Mouse (Mus musculus) embryonic stem cell, embryonic (primary cell): ENCODE results near the gene Lrrc73.

Experiments used
- CTCF ChIA-PET, 4 experiments: fragments of 300-600 bp in 2 of 4; fragments of 350-600 bp in 2 of 4; sonication (Branson Sonifier 250); formaldehyde crosslinking; loops; one replicate each; lab custom pipeline; 2022; ENCODE audit warnings: inconsistent platforms in 2 of 4; lab: Charles Lee
- POLR2A ChIA-PET, 4 experiments: fragments of 300-600 bp in 2 of 4; fragments of 350-600 bp in 2 of 4; sonication (Branson Sonifier 250); formaldehyde crosslinking; loops; one replicate each; lab custom pipeline; 2022; ENCODE audit warnings: antibody characterized with exemption in 4 of 4, inconsistent platforms in 1 of 4; lab: Charles Lee

Lrrc73 gene

DNA sequence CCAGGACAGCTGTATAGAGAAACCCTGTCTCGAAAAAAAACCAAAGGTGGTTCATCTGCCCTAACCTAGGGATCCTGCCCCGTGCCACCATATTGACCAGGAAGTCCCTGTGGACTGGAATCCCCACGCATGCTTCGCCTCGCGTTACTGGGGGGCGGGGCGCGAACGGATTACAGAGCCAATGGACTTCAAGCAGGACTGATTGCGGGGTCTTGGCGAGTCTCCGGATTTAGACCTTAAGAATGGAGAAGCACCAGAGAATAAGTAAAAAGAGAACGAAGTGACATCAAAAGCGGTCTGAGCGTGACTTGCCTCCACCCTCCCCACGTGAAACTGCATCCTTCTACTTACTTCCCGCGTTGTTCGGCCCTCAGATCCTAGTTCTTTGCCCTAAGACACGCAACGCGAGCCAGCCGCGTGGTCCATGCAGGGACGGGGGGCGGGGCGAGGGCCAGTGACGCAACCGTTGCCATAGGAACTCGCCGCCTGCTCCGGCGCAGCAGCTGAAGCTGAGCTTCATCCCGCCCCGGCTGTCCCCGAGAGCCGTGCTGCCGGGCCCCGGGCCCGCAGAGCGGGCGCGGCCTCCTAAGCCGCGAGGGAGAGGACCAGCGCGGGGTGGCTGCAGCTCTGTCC lies at the start of gene Lrrc73:
TSS of gene Lrrc73 (plus strand) at position 80 of the 633 bp plus-strand sequence.
- CTCF ChIA-PET = interaction anchor here in 3 of 4 experiments (0.6 to 2.8 kb wide), 7 partner anchors 12 to 93 kb away, joined by 3 to 30 read pairs (median 4); partner anchors contain the start of gene Gtpbp2 (in 1 of the 3)
- POLR2A ChIA-PET = interaction anchor here (0.6 to 18.8 kb wide), 26 partner anchors 9 to 604 kb away, joined by 3 to 262 read pairs (median 3); partner anchors contain the start of genes Abcc10 (in 1 of the 4), Mad2l1bp (in 1 of the 4), Polh (in 1 of the 4) and Tjap1 (in 1 of the 4)

- POLR2A ChIA-PET = interaction anchor here in 1 of 4 experiments (0.7 kb wide), 1 partner anchor 32 kb away, joined by 6 read pairs; no protein-coding TSS in a partner anchor
- CTCF ChIA-PET = interaction anchor here in 1 of 4 experiments (1.2 kb wide), 1 partner anchor 74 kb away, joined by 3 read pairs; no protein-coding TSS in a partner anchor
These were observed 46.7 kb upstream of the Lrrc73 start for GRCm38 (mm10) chr17:46206676-46207075.

DNA sequence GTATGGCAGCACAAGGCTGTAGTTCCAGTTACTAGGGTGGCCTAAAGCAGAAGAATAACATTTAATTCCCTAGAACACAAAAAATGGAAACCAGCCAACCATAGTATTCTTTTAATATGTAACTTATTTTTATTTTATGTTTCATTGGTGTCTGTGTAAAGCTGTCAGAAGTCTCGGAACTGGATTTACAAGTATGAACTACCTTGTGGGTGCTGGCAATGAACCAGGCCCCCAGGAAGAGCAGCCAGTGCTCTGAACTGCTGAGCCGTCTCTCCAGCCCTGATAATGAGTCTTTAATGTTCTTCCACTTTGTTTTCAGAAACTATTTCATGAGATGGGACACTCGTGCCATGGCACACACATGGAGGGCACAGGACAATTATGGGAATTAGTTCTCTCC lies 42.8 kb upstream of the Lrrc73 start:
- CTCF ChIA-PET = interaction anchor here in 1 of 4 experiments (0.6 kb wide), 1 partner anchor 29 kb away, joined by 3 read pairs; no protein-coding TSS in a partner anchor
- POLR2A ChIA-PET = interaction anchor here in 3 of 4 experiments (0.6 to 3.4 kb wide), 5 partner anchors 7 to 773 kb away, joined by 3 to 14 read pairs (median 3); partner anchors contain the start of genes Polh (in 2 of the 3) and Xpo5 (in 2 of the 3)

GRCm38 (mm10) chr17:46221601-46222000 lies 31.7 kb upstream of the Lrrc73 start:
- POLR2A ChIA-PET = interaction anchor here in 1 of 4 experiments (1.0 to 9.9 kb wide), 3 partner anchors 11 to 19 kb away, joined by 3 to 59 read pairs (median 35); partner anchors contain the start of genes Polh and Xpo5
- CTCF ChIA-PET = interaction anchor here in 1 of 4 experiments (1.2 kb wide), 1 partner anchor 31 kb away, joined by 3 read pairs; no protein-coding TSS in a partner anchor

DNA sequence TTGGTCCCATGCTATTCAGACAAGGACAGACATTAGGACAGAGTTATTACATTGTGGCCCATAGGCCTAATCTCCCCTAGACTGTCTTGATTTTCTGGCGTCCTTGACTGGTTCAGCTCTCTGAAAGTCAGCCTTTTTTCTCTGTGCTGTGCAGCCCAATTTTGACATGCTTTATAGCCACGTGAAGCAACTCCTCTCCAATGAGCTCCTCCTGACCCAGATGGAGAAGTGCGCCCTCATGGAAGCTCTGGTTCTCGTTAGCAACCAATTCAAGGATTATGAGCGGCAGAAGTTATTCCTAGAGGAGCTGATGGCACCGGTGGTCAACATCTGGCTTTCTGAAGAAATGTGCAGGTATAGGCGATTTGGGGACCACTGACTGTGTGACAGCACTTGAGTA lies 25.8 kb upstream of the Lrrc73 start:
- CTCF ChIA-PET = no interaction called here

GRCm38 (mm10) chr17:46236067-46236466 lies 17.3 kb upstream of the Lrrc73 start:
- POLR2A ChIA-PET = interaction anchor here in 3 of 4 experiments (0.7 to 18.8 kb wide), 12 partner anchors 8 to 65 kb away, joined by 3 to 262 read pairs (median 4); partner anchors contain the start of genes Polr1c (in 2 of the 3) and Yipf3 (in 2 of the 3)
- CTCF ChIA-PET = interaction anchor here in 1 of 4 experiments (0.6 kb wide), 1 partner anchor 60 kb away, joined by 3 read pairs; no protein-coding TSS in a partner anchor

More for the DNA sequence above, 25.8 kb upstream of the Lrrc73 start:
- POLR2A ChIA-PET = interaction anchor here in 2 of 4 experiments (0.6 to 12.6 kb wide), 10 partner anchors 11 to 169 kb away, joined by 3 to 143 read pairs (median 5); partner anchors contain the start of genes Polh (in 2 of the 2), Xpo5 (in 2 of the 2), Polr1c (in 1 of the 2) and Yipf3 (in 1 of the 2)

DNA sequence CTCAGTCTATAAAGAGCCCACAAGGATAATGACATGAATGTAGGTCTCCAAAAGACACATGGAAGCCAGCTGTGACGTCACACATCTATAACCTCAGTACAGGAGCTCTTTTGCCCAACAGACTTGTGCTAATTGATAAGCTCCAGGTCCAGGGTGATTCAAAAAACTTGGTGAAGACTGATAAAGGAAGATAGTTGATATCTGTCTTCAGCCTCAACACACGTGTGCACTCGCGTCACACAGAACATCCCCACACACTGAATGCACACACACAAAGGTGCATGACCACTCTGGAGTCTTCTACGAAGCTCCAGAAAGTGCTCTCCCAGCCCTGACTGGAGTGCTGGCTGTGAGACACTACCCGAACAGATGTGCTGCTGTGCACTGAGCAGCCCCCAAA lies 16.3 kb upstream of the Lrrc73 start:
- ChIA-PET POLR2A (interaction anchor here in 3 of 4 experiments (0.6 to 18.8 kb wide), 15 partner anchors 8 to 489 kb away, joined by 3 to 262 read pairs (median 7); partner anchors contain the start of genes Polr1c (in 1 of the 3) and Yipf3 (in 1 of the 3)), CTCF (no interaction called here)

GRCm38 (mm10) chr17:46237480-46237879 lies 15.9 kb upstream of the Lrrc73 start:
- POLR2A ChIA-PET = interaction anchor here in 3 of 4 experiments (0.9 to 18.8 kb wide), 15 partner anchors 8 to 67 kb away, joined by 3 to 262 read pairs (median 7); partner anchors contain the start of genes Polh (in 1 of the 3), Polr1c (in 1 of the 3), Xpo5 (in 1 of the 3) and Yipf3 (in 1 of the 3)
- CTCF ChIA-PET = no interaction called here

DNA sequence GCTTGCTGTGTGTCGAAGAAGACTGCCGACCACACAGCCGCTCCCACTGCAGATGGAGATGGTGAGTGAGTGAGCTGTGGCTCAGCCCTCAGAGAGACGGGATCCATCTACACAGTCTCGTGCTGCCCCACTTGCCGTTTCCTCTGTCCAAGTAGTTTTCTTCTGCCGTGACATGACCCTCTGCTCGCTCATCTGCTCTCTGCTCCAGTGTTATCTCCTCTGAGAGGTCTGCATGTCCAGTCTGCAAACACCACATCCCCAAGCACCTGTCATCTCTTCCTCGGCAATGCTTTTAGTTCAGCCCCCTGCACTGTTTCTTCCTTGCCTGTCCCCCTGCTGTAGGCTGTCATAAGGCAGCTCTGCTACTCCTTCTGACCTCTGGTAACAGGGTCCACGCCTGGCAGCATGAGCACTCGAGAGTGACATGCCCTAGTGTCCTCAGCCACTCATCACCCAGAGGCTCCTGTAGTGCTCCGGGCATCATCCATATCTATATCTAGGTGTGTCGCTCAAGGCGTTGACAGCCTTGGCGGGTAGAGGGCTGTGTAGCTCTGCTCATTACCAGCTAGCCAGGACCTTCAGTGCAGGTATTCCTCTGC lies 13.7 kb upstream of the Lrrc73 start:
- ChIA-PET CTCF (interaction anchor here in 2 of 4 experiments (0.6 to 1.5 kb wide), 3 partner anchors 13 to 821 kb away, joined by 3 to 6 read pairs (median 3); no protein-coding TSS in a partner anchor), POLR2A (interaction anchor here in 2 of 4 experiments (0.7 to 18.8 kb wide), 12 partner anchors 9 to 71 kb away, joined by 3 to 262 read pairs (median 15); partner anchors contain the start of genes Lrrc73 (in 1 of the 2), Polh (in 1 of the 2) and Xpo5 (in 1 of the 2))

DNA sequence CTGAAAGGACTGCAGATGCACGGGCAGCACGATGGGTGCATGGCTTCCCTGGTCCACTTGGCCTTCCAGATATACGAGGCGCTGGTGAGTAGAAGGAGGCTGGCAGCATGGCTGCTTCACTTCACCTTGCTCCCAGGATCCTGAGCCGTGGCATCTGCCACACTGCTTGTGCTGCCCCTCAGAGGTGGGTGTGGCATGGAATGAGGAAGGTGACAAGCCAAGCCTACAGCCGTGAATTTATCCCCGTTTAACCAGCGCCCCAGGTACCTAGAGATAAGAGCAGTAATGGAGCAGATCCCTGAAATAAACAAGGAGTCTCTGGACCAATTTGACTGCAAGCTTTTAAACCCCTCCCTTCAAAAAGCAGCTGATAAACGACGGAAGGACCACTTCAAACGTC lies 11.9 kb upstream of the Lrrc73 start:
- POLR2A ChIA-PET = interaction anchor here in 3 of 4 experiments (0.7 to 18.8 kb wide), 14 partner anchors 10 to 1547 kb away, joined by 3 to 262 read pairs (median 6); partner anchors contain the start of genes Lrrc73 (in 1 of the 3), Polh (in 1 of the 3) and Xpo5 (in 1 of the 3)
- CTCF ChIA-PET = interaction anchor here in 1 of 4 experiments (2.2 kb wide), 1 partner anchor 11 kb away, joined by 6 read pairs; the partner anchor contains the start of gene Lrrc73

- ChIA-PET POLR2A (interaction anchor here in 3 of 4 experiments (1.0 to 18.8 kb wide), 15 partner anchors 10 to 209 kb away, joined by 3 to 262 read pairs (median 5); partner anchors contain the start of genes Abcc10 (in 1 of the 3) and Lrrc73 (in 1 of the 3)), CTCF (interaction anchor here in 3 of 4 experiments (0.5 to 2.2 kb wide), 4 partner anchors 10 to 165 kb away, joined by 3 to 14 read pairs (median 6); partner anchors contain the start of gene Lrrc73 (in 1 of the 3))
These were observed 11.1 kb upstream of the Lrrc73 start for GRCm38 (mm10) chr17:46242274-46242673.

DNA sequence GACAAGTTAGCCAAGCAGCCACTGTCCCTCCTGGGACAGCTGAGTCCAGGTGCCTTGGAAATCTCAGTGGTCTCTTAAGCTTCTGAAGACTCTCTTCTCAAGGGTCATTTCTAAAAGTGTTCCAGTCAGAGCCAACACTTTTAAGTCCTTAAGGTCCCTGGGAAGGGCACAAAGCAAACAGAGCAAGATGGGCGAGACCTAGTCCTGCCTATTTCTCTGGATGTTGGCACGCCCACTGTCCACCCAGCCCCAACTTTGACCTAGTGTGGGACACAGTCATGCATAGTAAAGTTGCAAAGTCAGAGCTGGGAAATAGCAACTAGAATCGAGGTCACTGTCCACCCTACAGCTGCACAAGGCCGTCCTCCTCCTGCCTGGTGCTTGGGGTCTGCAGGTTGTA lies 10.3 kb upstream of the Lrrc73 start:
- POLR2A ChIA-PET = interaction anchor here in 3 of 4 experiments (1.0 to 18.8 kb wide), 20 partner anchors 9 to 210 kb away, joined by 3 to 262 read pairs (median 5); partner anchors contain the start of genes Abcc10 (in 1 of the 3), Lrrc73 (in 1 of the 3), Polh (in 1 of the 3) and Xpo5 (in 1 of the 3)
- CTCF ChIA-PET = interaction anchor here in 3 of 4 experiments (0.5 to 2.2 kb wide), 5 partner anchors 9 to 164 kb away, joined by 3 to 14 read pairs (median 6); partner anchors contain the start of gene Lrrc73 (in 1 of the 3)

DNA sequence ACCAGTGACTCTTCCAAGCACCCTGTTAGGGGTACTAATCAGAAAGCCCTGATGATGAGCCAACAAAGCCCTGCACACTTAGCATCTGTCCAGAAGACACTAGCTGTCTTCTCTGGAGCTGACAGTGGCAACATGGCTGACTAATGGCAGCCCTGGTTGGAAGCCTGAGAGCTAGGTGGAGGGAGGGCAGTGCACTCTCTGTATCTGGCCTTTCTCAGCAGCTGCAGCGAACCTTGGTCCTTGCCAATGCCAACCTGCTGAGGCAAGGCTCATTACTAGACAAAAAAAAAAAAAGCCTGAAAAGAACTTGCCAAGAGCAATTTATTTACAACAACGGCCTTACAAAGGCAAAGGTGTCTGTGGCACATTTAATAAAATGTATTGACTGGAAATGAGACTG lies 9.7 kb upstream of the Lrrc73 start:
- ChIA-PET CTCF (interaction anchor here in 1 of 4 experiments (1.1 to 2.0 kb wide), 2 partner anchors 9 to 23 kb away, joined by 3 to 10 read pairs; no protein-coding TSS in a partner anchor), POLR2A (interaction anchor here (0.7 to 18.8 kb wide), 22 partner anchors 8 to 253 kb away, joined by 3 to 262 read pairs (median 4); partner anchors contain the start of genes Abcc10 (in 1 of the 4), Dnph1 (in 1 of the 4), Lrrc73 (in 1 of the 4) and Polh (in 1 of the 4))

GRCm38 (mm10) chr17:46244579-46244978 lies 8.8 kb upstream of the Lrrc73 start:
- CTCF ChIA-PET = interaction anchor here in 3 of 4 experiments (0.6 to 2.0 kb wide), 3 partner anchors 8 to 30 kb away, joined by 3 to 10 read pairs (median 3); no protein-coding TSS in a partner anchor
- POLR2A ChIA-PET = interaction anchor here (0.5 to 18.8 kb wide), 28 partner anchors 7 to 304 kb away, joined by 3 to 262 read pairs (median 4); partner anchors contain the start of genes Lrrc73 (in 2 of the 4), Polh (in 2 of the 4), Xpo5 (in 2 of the 4) and Abcc10 (in 1 of the 4)

DNA sequence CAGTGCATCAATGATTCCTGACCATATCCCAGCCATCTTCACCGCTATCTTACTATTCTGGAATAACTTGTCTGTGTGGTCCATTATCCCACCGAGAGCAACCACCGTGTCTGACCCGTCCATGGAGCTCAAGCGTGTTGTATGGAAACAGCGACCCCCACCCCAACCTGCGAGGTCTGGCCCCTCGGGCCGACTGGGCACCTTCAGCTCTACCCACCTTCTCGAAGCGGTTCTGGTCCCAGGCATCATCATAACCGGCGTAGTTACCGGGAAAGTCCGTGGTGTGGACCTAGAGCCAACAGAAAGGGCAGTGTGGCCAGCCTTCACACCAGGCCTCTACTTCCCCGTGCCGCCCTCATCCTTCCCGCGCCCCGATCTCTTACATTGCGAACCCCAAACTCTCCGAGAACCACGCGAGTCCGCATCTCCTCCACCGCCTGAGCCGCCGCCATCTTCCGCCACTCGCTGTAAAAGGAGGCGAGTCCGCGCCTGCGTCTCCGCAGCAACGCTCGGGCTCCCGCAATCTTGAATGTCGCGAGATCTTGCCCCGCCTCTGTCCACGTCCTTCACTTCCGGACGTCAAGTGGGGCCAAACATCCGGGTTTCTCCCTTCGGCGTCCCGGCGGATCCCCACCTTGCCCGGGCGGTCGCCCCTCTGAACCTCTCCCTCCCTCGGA lies 5.7 kb upstream of the Lrrc73 start, which contains the start of the genes Polr1c and Yipf3:
TSS of gene Polr1c (minus strand) at position 543 of the 677 bp plus-strand sequence.
TSS of gene Yipf3 (plus strand) at position 569 of the 677 bp plus-strand sequence.
- ChIA-PET CTCF (interaction anchor here in 3 of 4 experiments (0.5 to 1.3 kb wide), 3 partner anchors 21 to 431 kb away, joined by 3 to 9 read pairs (median 7); partner anchors contain the start of genes Abcc10 (in 1 of the 3) and Mea1 (in 1 of the 3)), POLR2A (interaction anchor here in 3 of 4 experiments (0.5 to 18.8 kb wide), 31 partner anchors 8 to 363 kb away, joined by 3 to 262 read pairs (median 4); partner anchors contain the start of genes Polh (in 3 of the 3), Xpo5 (in 3 of the 3), Cul9 (in 1 of the 3) and Dnph1 (in 1 of the 3))
